Mouse (Mus musculus) macrophage (primary cell): ENCODE measurements around the gene Dapk1. TPM values are rescaled to one million over a fixed set of nuclear protein-coding genes. Genes with fewer than 3 reads are reported as not detected.

ENCODE experiments used
- H3K27ac ChIP-seq: fragments of 350-480 bp; formaldehyde crosslinking; 2 replicates; pipeline ENCODE4 v1.9.0; 2021
- H3K36me3 ChIP-seq: fragments of 350-480 bp; formaldehyde crosslinking; 2 replicates; pipeline ENCODE4 v1.9.0; 2021; ENCODE audit errors: inconsistent target
- H3K4me3 ChIP-seq: fragments of 350-480 bp; formaldehyde crosslinking; 2 replicates; pipeline ENCODE4 v1.9.0; 2021; ENCODE audit errors: inconsistent target
- H3K79me2 ChIP-seq: fragments of 350-480 bp; formaldehyde crosslinking; 2 replicates; pipeline ENCODE4 v1.9.0; 2021; ENCODE audit errors: inconsistent target
- WGBS: methylation state at CpG from one replicate; pipeline ENCODE4 v1.1.7; 2026; ENCODE audit warnings: inconsistent platforms; ENCODE audit not compliant: missing documents; 5-methylcytosine and 5-hydroxymethylcytosine counted together
- polyA plus RNA-seq: library from polyadenylated mRNA; stranded (reverse); fragments of 250-400 nt; gene quantifications from 3 replicates; pipeline ENCODE4 v1.2.4, GENCODE M21; 2018; ENCODE audit warnings: inconsistent platforms
- total RNA-seq, 78 experiments: library from RNA; depleted of rRNA; stranded (reverse); fragments of 250-400 nt; gene quantifications; 1 replicate in 9 of 78; 2 replicates in 24 of 78; 3 replicates in 43 of 78; 4 replicates in 2 of 78; pipeline ENCODE4 v1.2.4; 2018; ENCODE audit warnings: inconsistent platforms in 56 of 78

Dapk1 gene
- 10 to 100 TPM; 15.1 to 54.3 (median 22.1) TPM for total RNA-seq (2018; cell fraction: chromatin; rRNA removed)
- total RNA-seq (2018; cell fraction: cytosol; rRNA removed), result 10 to 100 TPM in 12 of 26 experiments, 1 to 10 TPM in 14; 4.9 to 14.9 (median 8.6) TPM
- 10 to 100 TPM in 20 of 26 experiments, 1 to 10 TPM in 6; 7.4 to 48.2 (median 15.3) TPM for total RNA-seq (2018; cell fraction: nucleus; rRNA removed)
- 7.9 to 20.0 TPM (median 10.2 TPM) in 3 replicates for polyA plus RNA-seq

GRCm38 (mm10) chr13:60601436-60602415 is at the start of gene Dapk1:
Gene Dapk1, plus strand, starts transcription at chr13:60601947.
- Histone ChIP-seq H3K4me3 (peak within 1 kb of the TSS; percentile 38), H3K27ac (no peak within 1 kb of the TSS), H3K36me3 (no peaks in the 10 kb centered on the region), H3K79me2 (peaks cover 45% of the 10 kb centered on the region; the same call in 1 of the 2 replicates)
- WGBS, result 2% methylated on average over 59 of the region's 90 CpGs

GRCm38 (mm10) chr13:60553326-60553725 is 48.4 kb upstream of the Dapk1 start:
- 85% methylated on average over 3 of the region's 3 CpGs for WGBS
- H3K27ac ChIP-seq, result no peak overlapping the region
- H3K36me3 ChIP-seq, result no peaks in the 10 kb centered on the region
- no peak overlapping the region for H3K4me3 ChIP-seq
- no peaks in the 10 kb centered on the region for H3K79me2 ChIP-seq

GRCm38 (mm10) chr13:60556476-60556875 is 45.3 kb upstream of the Dapk1 start:
- no peaks in the 10 kb centered on the region for H3K36me3 ChIP-seq
- H3K4me3 ChIP-seq, result no peak overlapping the region
- no peak overlapping the region for H3K27ac ChIP-seq
- no peaks in the 10 kb centered on the region for H3K79me2 ChIP-seq

GRCm38 (mm10) chr13:60556911-60557310 is 44.8 kb upstream of the Dapk1 start:
- no peaks in the 10 kb centered on the region for H3K79me2 ChIP-seq
- H3K27ac ChIP-seq, result no peak overlapping the region
- H3K36me3 ChIP-seq, result no peaks in the 10 kb centered on the region
- H3K4me3 ChIP-seq, result no peak overlapping the region

GRCm38 (mm10) chr13:60564303-60564702 is 37.4 kb upstream of the Dapk1 start:
- Histone ChIP-seq H3K27ac (no peak overlapping the region), H3K79me2 (no peaks in the 10 kb centered on the region), H3K4me3 (no peak overlapping the region), H3K36me3 (no peaks in the 10 kb centered on the region)
- WGBS, result 14% methylated on average over 6 of the region's 6 CpGs

- Histone ChIP-seq H3K4me3 (no peak overlapping the region), H3K79me2 (no peaks in the 10 kb centered on the region), H3K27ac (no peak overlapping the region), H3K36me3 (no peaks in the 10 kb centered on the region)
- 100% methylated on average over 1 of the region's 1 CpGs for WGBS
These were observed 32.7 kb upstream of the Dapk1 start for GRCm38 (mm10) chr13:60568934-60569548.

GRCm38 (mm10) chr13:60569549-60569941 is 32.2 kb upstream of the Dapk1 start:
- H3K36me3 ChIP-seq, result no peaks in the 10 kb centered on the region
- no peak overlapping the region for H3K27ac ChIP-seq
- no peak overlapping the region for H3K4me3 ChIP-seq
- H3K79me2 ChIP-seq, result no peaks in the 10 kb centered on the region
- WGBS, result 100% methylated on average over 1 of the region's 1 CpGs

GRCm38 (mm10) chr13:60573541-60573940 is 28.2 kb upstream of the Dapk1 start:
- WGBS, result 76% methylated on average over 3 of the region's 3 CpGs
- Histone ChIP-seq H3K36me3 (no peaks in the 10 kb centered on the region), H3K4me3 (no peak overlapping the region), H3K27ac (no peak overlapping the region), H3K79me2 (no peaks in the 10 kb centered on the region)

GRCm38 (mm10) chr13:60573971-60574370 is 27.8 kb upstream of the Dapk1 start:
- Histone ChIP-seq H3K4me3 (no peak overlapping the region), H3K27ac (no peak overlapping the region), H3K79me2 (no peaks in the 10 kb centered on the region), H3K36me3 (no peaks in the 10 kb centered on the region)
- 89% methylated on average over 8 of the region's 8 CpGs for whole genome bisulfite sequencing

GRCm38 (mm10) chr13:60578541-60578940 is 23.2 kb upstream of the Dapk1 start:
- 69% methylated on average over 3 of the region's 3 CpGs for WGBS
- no peak overlapping the region for H3K27ac ChIP-seq
- no peaks in the 10 kb centered on the region for H3K36me3 ChIP-seq

GRCm38 (mm10) chr13:60594866-60595265 is 6.9 kb upstream of the Dapk1 start:
- H3K36me3 ChIP-seq, result no peaks in the 10 kb centered on the region
- 97% methylated on average over 3 of the region's 3 CpGs for WGBS
- no peak overlapping the region for H3K4me3 ChIP-seq
- no peaks in the 10 kb centered on the region for H3K79me2 ChIP-seq
- no peak overlapping the region for H3K27ac ChIP-seq

More at GRCm38 (mm10) chr13:60578541-60578940, 23.2 kb upstream of the Dapk1 start:
- H3K4me3 ChIP-seq, result no peak overlapping the region
- H3K79me2 ChIP-seq, result no peaks in the 10 kb centered on the region

GRCm38 (mm10) chr13:60595519-60595918 is 6.2 kb upstream of the Dapk1 start:
- WGBS, result 94% methylated on average over 6 of the region's 6 CpGs
- no peaks in the 10 kb centered on the region for H3K36me3 ChIP-seq
- no peak overlapping the region for H3K4me3 ChIP-seq

GRCm38 (mm10) chr13:60602416-60603251 is 887 bp downstream of the Dapk1 start:
- peak overlapping the region; percentile 38 for H3K4me3 ChIP-seq
- peaks cover 54% of the 10 kb centered on the region for H3K79me2 ChIP-seq
- no peaks in the 10 kb centered on the region for H3K36me3 ChIP-seq
- no peak overlapping the region for H3K27ac ChIP-seq
- WGBS, result 25% methylated on average over 31 of the region's 34 CpGs

More at GRCm38 (mm10) chr13:60595519-60595918, 6.2 kb upstream of the Dapk1 start:
- Histone ChIP-seq H3K79me2 (no peaks in the 10 kb centered on the region), H3K27ac (no peak overlapping the region)

GRCm38 (mm10) chr13:60603252-60603562 is 1.5 kb downstream of the Dapk1 start:
- no peak overlapping the region for H3K27ac ChIP-seq
- no peaks in the 10 kb centered on the region for H3K36me3 ChIP-seq
- peaks cover 60% of the 10 kb centered on the region for H3K79me2 ChIP-seq
- H3K4me3 ChIP-seq, result no peak overlapping the region
- WGBS, result 79% methylated on average over 5 of the region's 5 CpGs
